Mouse (Mus musculus) brain, embryonic 14.5 days (tissue): ENCODE results near the gene Ccne1. TPM values are rescaled to one million over a fixed set of nuclear protein-coding genes. Genes with fewer than 3 reads are reported as not detected.
"Not testable (repeated sequence)": the region's sequence is repeated elsewhere in the genome, so short reads cannot be mapped to it uniquely, and the experiment has no call there.

ENCODE experiments used
- DNase-seq: peaks from one replicate; pipeline ENCODE4 v3.0.0-alpha.2; 2011; ENCODE audit warnings: low read depth
- CTCF ChIP-seq: fragments of 200-500 bp; IDR thresholded peaks from 2 replicates; pipeline ENCODE4 v1.5.1; 2012; ENCODE audit warnings: inconsistent platforms, mild to moderate bottlenecking, moderate library complexity, borderline replicate concordance; ENCODE audit not compliant: insufficient read depth, insufficient read length; ENCODE audit errors: extremely low read depth
- POLR2A ChIP-seq: fragments of 200-500 bp; IDR thresholded peaks from 2 replicates; pipeline ENCODE4 v1.6.1; 2012; ENCODE audit warnings: mild to moderate bottlenecking, inconsistent platforms, borderline replicate concordance; ENCODE audit not compliant: poor library complexity, insufficient read depth, insufficient read length, severe bottlenecking; ENCODE audit errors: extremely low read depth
- polyA plus RNA-seq: library from polyadenylated mRNA; depleted of rRNA; stranded (reverse); fragments of >200 nt; gene quantifications from 2 replicates; pipeline ENCODE4 v1.2.3, GENCODE M21; 2012; rRNA removed

Gene Ccne1
- polyA plus RNA-seq = 12.2 and 14.7 TPM in 2 replicates

DNA sequence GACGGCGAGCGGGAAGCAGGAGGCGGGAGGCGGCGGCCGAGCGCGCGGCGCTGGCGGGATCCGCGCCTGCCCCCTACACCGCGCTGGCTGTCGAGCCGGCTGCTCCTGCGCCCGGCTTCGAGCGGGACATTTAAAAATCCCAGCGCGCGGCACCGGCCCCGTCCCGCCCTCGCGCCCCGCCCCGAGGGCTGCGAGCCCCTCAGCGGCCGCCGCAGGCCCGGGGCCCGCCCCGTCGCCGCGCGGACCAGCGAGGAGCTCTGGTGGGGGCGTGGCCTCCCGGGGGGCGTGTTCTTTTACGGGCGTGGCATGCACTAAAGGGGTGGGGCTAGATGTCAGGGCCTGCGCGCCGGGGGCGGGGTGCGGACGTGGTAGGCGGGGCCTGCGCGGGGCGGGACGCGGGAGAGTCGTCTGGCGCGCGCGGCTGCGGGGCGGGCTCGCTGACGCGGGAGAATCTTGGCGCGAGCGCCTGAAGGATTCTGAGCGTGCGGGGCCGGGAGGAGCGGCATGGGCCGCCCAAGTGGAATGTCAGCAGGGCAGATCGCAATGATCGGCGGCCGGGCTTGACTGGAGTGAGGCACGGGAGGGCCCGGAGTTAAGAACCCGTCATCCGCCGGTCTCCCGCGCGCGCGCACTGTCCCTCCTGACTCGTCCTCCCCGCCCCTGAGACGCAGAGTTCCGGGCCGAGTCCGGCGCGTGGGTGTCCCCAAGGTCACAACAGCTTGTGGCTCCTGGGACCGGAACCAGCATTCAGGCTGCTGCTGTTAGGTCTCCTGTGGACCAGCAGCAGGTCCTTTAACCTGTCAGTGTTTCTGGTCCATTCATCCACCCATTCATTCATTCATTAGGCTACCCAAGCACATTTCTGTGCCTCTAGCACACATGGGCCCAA is at the start of gene Ccne1:
Gene Ccne1 (minus strand): TSS at position 164 of the 889 bp plus-strand sequence.
- TF ChIP-seq CTCF (no peak), POLR2A (peak; percentile 68; the same call in 1 of the 2 replicates)
- DNase-seq = peak; percentile 97

DNA sequence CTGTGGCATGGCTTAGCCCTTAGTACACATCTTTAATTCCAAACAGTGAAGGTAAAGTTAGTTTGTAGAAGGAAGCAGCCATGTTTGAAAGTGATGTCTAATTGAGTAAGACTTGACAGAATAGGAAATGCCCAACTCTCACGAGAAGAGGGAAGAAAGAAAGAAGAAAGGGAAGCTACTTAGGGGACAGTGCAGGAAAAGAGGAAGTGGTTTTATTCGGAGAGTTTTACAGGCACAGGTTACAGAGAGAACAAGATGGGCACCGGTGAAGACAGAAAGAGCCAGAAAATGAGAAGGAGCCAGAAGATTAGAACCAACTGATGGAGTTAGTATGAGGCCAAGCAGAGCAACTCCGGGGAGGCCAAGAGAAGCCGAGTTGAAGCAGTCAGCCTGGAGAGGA is 48.5 kb upstream of the Ccne1 start:
- no peak for DNase-seq
- TF ChIP-seq POLR2A = no peak
- TF ChIP-seq CTCF = no peak

DNA sequence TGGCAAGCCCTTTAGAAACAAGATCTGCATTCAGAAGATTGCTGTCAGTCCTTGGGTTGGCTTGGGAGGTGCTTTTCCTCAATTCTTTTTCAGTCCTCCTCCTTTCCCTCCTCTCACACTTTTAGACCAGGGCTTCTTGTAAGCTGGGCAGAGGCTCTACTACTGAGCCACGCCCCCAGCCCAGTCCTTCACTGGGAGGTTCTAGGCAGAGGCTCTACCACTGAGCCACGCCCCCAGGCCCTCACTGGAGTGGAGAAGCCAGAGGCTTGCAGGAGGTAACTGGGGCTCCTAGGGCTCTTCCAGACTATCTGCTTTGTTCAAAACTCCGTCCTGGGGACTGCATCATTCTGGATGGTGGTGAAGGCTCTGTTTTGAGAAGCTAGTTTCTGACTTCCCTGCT is 45.2 kb upstream of the Ccne1 start:
- no peak for DNase-seq
- TF ChIP-seq POLR2A = no peak
- TF ChIP-seq CTCF = no peak

DNA sequence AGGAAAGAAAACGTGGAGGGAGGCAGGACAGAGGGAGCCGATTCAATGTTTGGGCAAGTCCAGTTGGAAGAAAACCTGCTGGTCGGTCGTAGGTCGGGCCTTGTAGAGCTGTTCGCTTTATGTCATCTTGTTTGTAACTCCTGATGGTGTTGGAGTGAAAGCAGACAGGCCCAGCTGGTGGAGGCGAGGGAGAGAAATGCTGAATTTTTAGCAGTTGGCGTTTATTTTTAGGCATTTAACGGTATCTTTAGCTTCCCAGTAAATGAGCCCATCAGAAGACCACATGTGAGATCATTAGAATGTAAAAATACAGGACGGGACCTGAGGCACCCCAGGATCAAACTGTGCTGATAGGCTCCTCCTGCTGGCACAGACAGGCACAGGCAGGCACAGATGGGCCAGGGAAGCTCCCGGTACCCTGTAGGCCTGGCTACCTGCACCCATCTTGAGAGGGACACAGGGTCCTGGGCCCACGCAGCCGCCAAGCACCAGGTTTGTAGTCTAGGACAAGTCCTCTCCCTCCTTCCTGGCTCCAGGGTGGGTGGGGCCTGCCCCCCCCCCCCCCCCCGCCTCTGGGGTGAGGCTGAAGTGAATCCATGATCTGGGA is 44.5 kb upstream of the Ccne1 start:
- no peak for TF ChIP-seq POLR2A
- no peak for TF ChIP-seq CTCF
- DNase-seq = peak; percentile 24

DNA sequence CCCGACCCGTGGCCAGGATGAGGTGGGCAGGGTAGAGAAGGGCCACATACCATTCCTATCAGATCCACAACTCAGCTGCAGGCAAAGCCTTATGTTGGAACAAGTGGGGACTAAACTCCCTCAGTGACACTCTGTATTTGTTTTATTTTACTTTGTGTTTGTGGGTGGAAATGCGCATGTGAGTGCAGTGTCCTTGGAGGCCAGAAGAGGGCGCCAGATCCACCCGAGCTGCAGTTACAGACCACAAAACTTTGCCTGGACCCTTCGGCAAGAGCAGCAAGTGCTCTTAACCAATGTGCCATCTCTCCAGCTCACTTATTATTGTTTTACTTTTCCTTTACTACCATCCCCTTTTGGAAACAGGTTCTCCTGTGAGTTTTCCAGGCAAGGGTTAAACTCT is 40.1 kb upstream of the Ccne1 start:
- TF ChIP-seq POLR2A (no peak), CTCF (peak; percentile 45)
- DNase-seq = no peak

DNA sequence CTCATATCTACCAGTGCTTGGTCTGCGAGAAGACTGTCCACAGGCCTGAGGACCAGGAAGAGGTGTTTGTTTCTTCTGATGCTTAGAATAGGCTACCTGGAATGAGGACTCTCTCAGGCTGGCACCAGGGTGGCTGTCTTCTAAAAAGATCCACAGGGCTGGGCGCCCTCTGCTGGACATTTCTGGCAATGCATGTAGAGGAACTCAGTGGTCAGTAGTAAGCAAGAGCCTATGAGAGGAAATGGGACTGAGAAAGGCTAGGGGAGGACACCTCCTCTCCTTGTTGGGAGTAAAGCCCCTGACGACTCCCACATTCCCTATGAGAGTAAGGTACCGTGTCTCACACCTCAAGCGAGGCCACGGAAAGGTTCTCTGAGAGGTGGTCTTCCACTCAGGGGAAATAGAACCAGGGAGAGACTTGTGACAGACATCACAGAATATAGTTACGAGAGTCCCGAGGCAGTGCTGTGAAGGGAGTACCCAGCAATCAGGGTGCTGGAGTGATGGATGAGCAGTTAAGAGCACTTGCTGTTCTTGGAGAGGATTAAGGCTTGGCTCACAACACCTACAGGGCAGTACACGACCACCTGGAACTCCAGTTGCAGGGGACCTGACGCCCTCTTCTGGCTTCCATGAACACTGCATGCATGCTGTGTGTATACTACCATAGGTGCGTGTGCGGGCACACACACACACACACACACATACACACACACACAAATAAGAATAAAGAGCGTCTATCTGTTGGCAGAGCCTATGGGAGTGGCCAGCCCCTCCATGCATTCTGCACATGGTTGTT is 34.6 kb upstream of the Ccne1 start:
- peak; percentile 89 for DNase-seq
- TF ChIP-seq POLR2A = no peak
- TF ChIP-seq CTCF = peak; percentile 95

DNA sequence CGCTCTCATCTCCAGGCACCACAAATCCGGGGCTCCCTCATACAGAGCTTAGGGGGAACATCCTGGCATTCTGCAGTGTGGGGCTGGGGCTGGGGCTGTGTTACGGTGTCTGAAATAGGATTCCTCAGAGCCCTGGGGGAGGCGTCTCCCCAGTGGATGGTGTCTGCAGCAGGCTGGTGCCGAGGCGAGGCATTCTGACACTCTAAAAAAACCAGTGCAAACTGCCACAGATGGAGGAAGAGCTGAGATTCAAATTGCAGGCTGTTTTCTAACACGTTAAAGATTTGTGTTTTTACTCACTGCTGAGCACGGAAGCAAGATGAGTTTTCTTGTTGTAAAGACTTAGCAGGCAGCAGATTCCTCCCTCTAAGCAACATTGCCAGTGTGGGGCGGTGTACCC is 33.0 kb upstream of the Ccne1 start:
- TF ChIP-seq CTCF (no peak), POLR2A (no peak)
- DNase-seq = peak; percentile 32

DNA sequence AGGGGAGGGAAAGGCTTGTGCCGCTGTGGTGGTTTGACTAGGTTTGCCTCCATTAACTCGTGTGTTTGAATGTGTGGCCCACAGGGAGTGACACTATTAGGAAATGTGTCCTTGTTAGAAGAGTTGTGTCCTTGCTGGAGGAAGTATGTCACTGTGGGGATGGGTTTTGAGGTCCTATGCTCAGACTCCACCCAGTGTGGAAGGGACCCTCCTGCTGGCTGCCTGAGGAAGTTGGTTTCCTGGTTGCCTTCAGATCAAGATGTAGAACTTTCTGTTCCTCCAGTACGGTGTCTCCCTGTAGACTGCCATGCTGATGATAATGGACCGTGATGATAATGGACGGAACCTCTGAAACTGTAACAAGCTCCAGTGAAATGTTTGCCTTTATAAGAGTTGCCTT is 27.1 kb upstream of the Ccne1 start:
- DNase-seq = no peak
- TF ChIP-seq CTCF (no peak), POLR2A (no peak)

DNA sequence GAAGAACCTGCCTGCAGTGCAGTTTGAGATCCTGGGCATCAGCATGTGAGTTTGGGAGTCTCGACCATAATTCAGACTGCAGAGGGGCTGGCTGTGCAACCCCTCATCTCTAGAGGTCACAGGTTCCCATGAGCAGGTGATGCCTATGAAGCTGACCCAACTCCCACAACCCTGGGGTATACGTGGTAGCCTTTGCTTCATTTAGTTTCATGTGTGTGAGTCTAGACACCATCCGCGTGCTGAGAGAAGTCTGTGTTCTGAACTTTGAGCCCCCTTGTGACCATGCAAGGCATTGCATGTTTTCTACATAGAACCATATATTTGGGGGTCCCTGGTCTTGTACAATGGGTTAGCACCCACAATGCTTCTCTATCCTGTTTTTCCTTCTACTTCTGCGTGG is 23.9 kb upstream of the Ccne1 start:
- peak; percentile 64; the same call in 1 of the 2 replicates for TF ChIP-seq CTCF
- TF ChIP-seq POLR2A = no peak
- peak; percentile 72 for DNase-seq

DNA sequence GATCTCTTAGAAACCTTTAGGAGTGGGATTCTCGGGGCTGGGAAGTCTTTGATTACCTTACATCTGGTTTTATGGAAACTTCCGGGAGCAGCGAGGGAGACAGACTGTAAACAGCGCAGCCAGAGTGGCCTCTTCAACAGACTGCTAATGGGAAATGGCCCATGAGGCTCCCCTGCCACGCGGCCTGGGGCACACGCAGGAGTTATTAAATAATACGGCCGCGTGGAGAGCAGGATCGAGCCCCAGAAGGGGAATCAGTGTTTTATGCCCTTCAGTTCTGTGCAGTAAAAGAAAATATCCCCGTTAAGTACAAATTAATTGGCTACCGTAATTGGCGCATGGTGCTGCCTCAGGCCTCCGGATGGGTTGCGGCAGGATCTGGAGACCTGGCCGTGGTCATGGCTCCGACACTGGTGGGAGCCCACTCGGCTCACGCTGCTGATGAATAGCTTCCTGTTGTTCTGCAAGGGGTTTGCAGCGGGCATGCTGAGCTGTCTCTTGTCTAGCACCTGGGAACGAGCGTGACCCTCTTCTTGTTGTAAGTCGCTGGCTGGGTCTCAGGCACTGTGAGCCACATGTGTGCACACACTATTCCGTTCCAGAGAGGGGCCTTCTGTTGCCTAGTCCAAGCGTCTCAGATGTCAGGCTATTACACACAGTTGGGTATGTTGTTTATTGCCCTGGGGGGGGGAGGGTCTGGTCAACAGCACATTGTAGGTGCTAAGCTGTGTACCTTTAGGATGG is 22.8 kb upstream of the Ccne1 start:
- DNase-seq = peak; percentile 41
- TF ChIP-seq POLR2A = no peak
- no peak for TF ChIP-seq CTCF

DNA sequence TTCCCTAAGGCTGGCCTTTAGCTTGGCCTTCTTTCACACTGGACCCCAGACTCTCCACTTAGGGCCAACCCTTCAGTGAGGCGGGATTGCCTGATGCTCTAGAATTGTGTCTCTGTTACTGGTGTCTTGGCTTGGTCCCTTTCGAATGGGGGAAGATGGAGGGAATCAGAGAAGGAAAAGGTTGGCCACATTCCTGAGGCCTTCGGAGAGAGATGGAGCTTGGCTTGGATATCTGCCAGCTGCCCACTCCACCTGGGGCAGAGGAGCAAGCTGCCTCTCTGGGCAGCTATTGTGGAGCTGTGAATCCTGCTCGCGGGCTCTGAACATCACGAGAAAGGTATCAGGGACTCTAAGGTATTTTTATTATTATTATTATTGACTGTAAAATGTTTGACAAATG is 22.2 kb upstream of the Ccne1 start:
- DNase-seq = no peak
- TF ChIP-seq POLR2A (no peak), CTCF (no peak)

DNA sequence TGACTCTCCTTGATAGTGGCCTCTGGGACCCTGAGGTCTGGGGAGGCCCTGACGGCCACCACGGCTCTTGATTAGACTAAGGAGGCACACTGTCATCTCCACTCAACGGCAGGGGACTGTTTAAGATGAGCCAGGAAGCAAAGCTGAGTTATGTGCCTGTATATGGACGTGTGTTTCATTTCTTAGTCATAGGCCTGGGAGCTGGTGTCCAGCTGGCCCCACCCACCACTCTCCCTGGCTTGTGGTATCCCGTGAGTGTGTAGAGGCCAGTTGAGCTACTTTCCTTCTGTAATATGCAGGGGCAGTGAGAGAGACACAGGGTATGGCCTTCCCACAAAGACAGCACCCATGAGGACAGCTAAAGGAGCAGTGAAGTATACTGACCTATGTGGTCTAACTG is 20.9 kb upstream of the Ccne1 start:
- DNase-seq = not testable (repeated sequence)
